Mouse (Mus musculus) inflammation-experienced regulatory T-cells, adult 6 months (primary cell): ENCODE data around the gene Ttc8. TPM values are rescaled to one million over a fixed set of nuclear protein-coding genes. Genes with fewer than 3 reads are reported as not detected.

ENCODE experiments used
- polyA plus RNA-seq, 3 experiments: library from polyadenylated mRNA; unstranded; fragments of 100-300 nt; shearing (Covaris generic); gene quantifications; one replicate each; pipeline ENCODE4 v1.2.1; 2017

The Ttc8 gene
- polyA plus RNA-seq, 3 experiments from 2014 or later = 1.9 to 7.9 (median 5.7) TPM

Other genes starting within 250 kb of the Ttc8 start
- gene Ptpn21, start 183.2 kb upstream of the Ttc8 start, polyA plus RNA-seq = 1 to 10 TPM; 4.0 to 6.4 (median 4.8) TPM
- gene Zc3h14, start 173.6 kb upstream of the Ttc8 start, polyA plus RNA-seq = 10 to 100 TPM; 36.1 to 39.8 (median 37.1) TPM
- 10 to 100 TPM in 2 of 3 experiments, 1 to 10 TPM in 1; 3.8 to 21.7 (median 15.9) TPM for gene Eml5, start 19.1 kb upstream of the Ttc8 start, polyA plus RNA-seq